Mouse (Mus musculus) NIH3T3 (cell line): ENCODE measurements at regions not wholly inside any gene's neighbourhood (a gene's known extent, or its start where the extent isn't known, plus 50 kb on each side); places are given as distances from the start of the nearest gene placed in this dataset.
A peak's percentile ranks its signal among the peaks of the same experiment; 100 is the strongest.

ENCODE experiments used
- DNase-seq: peaks from one replicate; pipeline ENCODE4 v3.0.0-alpha.2; 2012; ENCODE audit warnings: low read depth

DNA sequence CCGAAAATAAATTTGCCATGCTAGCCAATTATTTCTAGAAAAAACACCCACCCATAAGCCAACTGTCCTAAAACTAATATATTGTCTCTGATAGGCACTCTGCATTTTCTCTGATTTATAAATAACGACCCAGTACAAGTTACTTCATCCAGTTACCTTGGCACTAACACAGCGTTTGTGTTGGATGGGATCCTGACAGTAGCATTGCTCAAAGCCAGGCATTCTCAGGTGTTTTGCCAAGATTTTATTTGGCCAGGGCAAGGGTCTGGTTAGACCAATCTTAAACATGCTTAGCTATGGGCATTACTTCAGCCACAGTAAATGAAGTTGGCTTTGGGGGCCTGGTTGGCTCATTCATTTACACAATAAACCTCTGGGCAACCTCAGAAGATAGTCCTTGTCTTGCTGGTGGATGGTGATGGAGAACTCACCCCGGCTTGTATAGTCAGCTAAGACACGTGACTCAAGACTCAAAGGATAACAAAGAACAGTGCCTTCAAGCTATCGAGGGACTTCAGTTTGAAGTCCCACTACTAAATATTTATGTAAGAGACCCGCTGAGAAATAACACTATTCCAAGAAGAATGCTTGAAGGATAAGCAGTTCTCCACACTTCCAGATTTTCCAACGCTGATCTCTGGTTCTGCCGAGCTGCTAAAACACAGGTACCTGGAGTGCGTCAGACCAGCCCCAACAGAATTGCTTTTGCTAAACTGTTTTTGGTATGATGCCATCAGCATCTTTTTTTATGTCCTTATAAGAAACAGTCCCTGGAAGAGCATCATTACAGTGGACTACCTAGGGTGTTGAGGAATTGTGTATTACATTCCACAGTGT lies 125.0 kb upstream of the Pkdcc start:
- peak; percentile 22 for DNase-seq

DNA sequence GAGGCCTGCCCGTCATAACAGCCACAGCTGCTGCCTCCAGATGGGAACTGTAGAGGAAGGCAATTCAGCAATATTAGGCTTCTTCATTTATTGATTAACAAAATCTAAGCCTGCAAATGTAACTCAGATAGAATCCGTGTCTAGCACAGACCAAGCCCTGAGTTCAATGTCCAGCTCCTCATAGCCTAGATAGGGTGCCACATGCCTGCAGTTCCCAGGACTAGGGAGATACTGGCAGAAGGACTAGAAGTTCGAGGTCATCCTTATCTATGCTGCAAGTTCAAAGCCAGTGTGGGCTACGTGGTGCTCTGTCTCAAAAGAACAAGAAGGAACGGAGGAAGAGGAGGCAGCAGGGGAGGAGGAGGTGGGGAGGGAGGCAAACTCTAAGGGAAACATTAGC lies 121.2 kb upstream of the Pkdcc start:
- DNase-seq: no peak

DNA sequence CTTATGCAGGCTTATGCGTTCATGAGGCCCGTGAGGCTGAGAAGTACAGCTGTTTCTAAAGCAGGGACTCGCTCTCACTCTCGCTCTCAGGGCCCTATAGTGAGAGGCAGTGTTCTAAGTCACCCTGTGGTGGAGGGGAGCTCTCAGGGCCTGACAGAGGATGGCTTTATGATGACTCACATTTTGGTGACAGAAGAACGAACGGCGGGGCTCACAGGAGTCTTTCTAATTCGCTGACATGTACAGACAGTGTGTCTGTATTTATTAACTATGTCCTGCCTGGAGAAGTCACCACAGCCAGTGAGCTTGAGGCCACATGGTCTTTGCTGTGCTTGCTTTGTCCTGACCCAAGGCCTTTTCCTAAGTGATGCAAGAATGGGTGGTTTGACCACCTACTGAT lies 118.6 kb upstream of the Pkdcc start:
- no peak for DNase-seq

DNA sequence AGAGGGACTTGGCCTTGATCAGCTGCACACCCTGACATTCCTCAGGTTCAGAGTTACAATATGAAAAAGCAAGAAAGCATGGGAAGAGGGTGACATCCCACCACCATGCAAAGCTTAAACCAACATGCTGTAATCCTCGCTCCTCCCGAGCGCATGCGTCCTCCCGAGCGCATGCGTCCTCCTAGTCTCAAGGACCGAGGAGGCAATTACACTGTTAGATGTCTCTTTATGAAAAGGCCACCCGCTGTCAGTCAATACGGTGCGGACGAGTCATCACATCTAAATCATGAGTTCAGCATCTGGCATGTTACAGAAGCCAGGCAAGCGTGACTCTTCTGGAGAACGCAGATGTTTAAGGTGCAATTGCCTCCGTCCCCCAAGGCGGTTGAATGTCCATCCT lies 117.1 kb upstream of the Pkdcc start:
- DNase-seq: no peak

DNA sequence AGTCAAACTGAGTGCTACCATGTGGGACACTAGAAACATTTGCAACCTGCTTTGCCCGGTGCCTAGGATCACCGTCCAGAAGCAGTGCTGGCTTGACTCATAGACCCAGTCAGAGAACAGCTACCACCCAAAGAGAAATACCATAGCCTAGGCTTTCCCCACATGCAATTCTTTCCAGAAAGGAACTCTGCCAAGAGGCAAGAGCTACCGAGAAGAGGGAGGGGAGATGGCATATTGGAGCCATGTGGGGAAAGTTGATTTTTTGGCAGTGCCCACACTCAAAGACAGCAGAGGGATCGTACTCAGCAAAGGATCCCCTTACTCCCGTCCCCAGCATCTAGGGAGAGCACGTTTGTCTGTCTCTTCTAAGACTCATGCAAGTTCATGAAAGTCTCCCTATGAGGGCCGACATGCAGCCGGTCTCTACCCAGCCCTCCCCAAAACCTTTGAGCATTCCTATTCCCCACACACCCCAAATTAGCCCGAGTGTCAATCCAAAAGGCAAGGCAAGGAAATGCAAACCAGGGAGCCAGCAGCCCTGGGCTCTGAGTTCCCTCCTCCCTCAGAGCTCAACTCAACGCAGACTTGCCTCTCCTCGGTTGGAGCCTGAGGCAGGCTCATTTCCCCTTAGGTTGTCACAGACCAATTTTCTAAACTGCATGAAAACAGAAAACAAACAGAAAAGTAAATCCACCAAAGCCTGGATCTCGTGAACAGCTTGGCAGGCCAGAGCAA lies 116.2 kb upstream of the Pkdcc start:
- peak; percentile 41 for DNase-seq

DNA sequence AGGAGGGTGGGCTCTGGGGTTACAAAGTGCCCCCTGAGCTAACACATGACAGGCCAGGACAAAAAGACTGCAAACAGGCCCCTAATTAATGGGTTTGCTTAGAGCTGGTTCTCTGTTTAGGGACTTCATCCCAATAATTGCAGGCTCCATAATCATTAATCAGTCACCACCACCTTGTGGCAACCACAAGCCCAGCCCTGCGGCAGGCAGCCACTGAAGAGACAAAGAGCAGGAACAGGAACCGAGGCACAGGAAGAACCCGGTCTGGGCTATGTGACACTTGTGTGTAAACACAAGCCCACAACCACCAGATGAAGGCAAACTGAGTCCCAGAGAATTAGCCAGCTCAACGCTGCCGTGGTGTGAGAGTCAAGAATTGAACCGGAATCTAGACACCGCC lies 114.1 kb upstream of the Pkdcc start:
- DNase-seq: no peak

DNA sequence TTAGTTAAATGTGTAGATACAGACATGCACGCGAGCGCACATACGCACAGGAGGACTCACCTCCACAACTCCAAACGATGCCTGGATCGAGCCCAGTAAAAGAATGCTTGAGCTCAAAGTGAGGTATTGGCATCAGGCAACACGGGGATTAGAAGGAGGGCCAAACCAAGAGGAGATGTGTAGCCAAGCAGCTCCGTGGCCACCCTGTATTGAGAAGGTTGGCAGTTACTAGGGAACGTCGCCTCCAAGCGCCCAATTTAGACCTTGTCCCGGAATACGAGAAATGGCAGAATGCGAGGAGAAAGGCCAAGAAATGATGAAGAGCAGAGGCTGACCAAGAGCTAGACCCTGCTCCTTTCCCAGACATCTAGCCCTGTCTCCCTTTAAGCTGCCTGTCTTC lies 113.3 kb upstream of the Pkdcc start:
- DNase-seq: no peak

DNA sequence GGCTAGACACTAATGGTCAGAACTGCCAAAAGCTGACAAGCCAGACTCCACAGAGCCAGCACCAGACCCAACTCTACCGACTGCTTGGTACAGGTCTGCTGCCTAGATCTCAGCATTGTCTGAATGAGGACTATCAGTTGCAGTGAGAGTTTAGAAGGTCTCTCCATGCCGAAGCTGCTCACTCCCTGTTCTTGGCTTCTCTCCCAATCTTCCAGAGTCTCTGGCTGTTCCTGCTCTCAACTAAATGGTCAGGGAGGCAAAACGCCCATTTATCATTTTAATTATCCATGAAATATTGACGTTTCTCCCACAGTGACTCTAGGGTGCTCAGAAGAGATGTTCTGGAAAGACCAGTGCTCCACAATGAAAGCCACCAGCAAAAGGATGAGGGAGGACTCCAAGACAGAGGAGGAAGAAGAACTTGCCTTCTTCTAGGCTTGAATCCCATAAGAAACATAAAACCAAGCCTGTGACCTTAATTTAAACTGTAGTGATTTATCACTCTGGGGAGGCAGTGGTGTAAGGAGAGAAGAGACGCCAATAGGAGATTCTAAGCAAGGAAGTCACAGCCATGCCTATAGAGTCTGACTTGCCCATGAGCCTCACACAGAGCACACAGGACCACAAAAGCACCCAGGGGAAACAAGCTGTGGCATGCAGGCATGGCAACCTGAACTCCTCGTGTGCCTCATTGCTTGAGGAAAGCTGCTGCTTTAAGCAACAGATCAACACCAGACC lies 112.2 kb upstream of the Pkdcc start:
- peak; percentile 24 for DNase-seq

DNA sequence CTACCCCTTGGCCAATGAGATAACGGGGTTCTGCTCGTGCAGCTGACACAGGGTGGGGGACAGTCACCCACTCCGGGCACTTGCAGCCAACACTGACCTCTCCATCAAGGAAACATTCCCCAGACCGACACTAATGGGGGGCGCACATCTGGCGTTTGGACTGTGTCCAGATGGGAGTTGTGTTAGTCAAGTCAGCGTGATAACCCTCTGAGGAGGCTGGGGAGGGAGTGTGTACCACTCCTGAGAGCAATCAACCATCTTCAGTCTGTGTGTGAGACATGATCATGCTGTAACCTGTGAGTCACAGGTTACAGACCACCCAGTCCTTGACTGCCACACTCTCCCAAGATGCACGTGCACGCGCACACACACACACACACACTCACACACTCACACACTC lies 106.9 kb upstream of the Pkdcc start:
- peak; percentile 23 for DNase-seq

DNA sequence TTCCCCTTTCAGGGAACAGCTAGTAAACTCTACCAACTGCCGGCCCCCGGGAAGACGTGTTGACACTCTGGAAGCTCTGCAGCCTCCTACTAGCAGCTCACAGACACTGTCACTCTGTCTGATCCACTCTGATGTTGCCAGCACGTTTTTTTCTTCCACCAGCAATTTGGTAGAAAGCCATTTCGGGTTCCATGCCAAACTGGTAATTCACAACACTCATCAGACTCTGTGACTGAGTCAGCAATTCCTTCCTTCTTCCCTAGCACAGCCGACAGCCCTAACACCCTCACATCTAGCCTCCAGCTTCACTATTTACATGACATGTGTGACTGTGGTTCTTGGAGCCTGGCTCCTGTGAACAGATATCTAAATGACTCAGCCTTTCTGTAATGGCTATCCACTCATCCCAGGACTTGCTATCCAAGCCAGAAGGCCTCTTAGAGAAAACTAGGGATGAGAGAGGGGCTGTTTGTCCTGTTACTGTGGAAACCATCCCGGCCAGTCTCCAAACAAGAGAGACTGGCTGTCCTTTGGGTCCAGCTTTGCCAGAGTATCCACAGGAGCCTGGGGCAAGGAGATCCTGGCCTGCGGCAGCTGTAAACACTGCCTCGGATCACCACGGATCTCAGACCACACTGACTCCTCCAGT lies 105.2 kb upstream of the Pkdcc start:
- DNase-seq: peak; percentile 83

DNA sequence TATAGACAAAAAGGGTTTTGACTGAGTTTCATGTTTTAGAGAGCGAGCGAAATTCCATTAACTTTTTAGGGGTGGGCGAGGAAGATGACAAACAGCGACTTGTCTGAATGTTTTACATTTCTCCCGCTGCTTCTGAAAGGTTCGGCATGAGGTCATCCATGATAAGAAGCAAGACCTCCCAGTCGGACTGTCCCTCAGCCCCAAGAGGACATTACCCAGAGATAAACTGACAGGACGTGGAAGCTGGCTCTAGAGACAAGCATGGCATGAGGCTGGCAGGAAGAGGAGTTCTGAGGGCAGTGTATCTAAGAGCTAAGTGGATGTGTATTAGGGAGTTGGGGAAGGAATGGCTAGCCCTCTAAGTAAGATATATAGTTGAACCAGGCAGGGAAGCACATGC lies 104.5 kb upstream of the Pkdcc start:
- no peak for DNase-seq

DNA sequence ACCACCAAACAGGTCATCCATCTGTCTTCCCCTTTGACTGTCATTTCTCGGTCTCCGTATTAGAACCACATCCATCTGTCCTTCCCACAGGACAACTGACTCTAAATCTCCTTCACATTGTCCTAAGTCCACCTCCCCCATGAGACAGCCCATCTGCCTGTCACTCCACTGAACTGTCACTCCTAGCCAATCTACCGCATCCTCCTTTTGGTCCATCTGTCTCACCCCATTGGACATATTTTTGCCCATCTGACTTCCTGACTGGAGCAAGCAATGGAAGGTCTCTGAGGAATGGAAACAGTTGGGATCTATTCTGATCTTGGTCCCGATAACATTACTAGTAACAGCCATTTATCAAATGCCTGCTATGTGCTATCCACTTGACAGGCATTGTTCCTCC lies 99.9 kb upstream of the Pkdcc start:
- no peak for DNase-seq

DNA sequence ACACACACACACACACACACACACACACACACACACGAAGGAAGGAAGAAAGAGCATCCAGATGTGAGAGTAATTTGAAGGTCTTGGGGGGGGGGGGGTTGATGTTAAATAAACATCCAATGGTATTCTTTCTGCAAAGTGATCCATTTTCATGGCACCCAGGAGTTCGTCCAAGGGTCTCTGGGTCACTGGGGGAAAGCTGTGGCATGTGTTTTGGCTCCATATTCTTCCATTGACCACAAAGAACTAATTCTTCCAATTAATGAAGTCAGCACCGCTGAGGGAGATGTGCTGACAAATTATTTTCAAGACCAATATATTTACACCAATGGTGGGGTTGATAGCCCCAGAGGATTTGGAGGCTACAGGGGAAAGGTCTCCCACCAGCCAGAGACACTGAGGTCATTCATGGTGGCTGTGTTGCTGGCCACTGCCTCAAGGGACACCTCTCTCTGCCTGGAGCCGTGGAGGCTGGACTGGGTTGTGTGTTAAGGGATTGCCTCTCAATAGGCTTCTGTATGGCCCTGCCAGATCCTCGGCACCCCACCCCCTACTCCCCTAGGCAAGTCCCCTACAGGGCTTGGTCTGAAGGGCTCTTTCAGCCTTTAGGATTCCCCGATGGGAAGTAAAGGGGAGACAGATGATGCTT lies 99.1 kb upstream of the Pkdcc start:
- no peak for DNase-seq

DNA sequence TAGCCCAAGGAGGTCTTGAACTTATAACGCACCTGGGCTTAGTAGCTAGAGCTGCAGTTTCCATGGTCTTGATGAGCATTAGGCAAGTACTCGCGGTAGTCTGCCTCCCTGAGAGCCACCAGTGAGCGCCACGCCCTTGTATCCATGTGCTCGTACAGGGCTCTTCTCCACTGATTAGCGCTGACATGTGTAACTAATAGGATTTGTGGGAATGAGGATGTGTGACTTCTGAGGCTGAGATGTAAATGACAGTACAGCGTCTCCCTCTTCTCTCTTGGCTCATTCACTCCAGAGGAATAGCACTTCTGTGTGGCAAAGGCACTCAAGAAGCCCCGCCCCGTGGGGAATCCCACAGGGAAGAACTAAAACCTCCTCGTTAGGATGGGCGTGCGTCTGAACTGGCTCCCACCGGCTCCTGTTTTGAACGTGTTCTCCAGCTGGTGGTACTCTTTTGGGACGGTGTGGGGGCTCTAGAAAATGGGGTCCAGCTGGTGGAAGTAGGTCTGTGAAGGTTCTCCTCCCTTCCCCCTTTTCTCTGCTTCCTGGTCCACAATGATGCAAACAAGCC lies 94.3 kb upstream of the Pkdcc start:
- DNase-seq: no peak

DNA sequence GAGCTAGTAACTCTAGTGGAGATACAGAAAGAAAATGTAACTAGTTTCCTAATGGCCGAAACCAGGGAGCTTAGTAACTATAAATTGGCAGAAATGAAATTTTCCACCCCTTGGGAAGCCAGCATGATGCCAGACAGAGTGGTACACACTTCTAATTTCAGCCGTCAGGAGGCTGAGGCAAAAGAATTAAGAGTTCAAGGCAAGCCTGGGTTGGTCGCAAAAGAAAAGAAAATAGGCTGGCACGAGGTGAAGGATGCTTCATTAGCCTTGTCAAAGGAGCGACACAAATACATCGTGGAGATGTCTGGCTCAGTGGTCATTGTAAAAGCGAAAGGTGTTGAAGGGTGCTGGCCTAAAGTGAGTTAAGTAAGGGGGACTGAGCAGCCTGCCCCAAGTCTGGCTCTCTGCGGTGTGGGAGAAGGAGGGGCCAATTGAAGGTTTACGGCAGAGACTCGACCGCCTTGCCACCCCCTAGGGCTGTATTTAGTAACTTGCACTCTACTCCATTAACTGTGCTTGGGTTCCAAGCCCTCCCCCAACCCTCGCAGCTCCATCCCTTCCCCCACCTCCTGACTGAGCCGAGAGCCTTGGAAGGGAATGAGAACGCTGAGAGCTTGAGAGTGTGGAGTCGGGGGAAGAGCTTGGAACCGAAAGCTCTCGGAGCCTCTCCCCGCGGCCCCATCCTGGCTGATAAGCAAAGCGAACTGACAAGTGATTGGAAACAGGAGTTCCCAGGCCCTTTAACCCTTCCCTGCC lies 92.4 kb upstream of the Pkdcc start:
- no peak for DNase-seq

DNA sequence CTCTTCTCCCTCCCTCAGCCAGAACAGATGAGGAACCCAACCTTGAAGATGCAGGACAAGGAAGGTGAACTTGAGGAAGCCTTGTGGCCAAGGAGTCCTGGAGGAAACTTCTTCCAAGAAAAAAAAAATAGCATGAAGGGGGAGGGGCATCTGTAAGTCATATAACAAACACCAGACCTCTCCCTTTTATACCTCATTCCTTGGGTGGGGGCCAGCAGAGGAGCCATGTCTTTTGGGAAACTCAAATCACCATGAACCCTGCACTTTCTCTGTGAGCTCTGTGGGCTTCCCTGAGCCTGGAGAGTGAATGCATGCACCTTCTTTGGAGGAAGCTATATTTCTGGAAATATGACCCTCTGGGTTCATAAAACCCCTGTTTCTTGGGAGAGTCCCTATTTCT lies 90.0 kb upstream of the Pkdcc start:
- peak; percentile 23 for DNase-seq

DNA sequence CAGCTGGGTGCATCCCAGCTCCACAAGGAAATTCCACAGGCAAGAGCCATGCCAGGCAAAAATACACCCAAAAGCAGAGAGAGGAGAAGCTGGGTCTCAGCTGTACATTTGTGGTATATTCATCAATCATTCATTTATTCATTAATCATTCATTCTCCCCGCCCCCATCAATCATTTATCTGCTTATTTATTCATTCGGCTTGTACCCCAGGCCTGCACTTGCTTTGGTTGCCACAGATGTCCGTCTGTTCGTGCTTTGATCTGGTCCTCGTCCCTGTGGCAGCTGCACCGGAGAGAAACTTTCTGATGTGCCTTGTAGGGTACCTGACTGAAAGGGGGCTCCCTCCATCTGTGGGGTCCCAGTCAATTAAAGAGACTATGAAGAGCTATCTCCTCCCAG lies 87.2 kb upstream of the Pkdcc start:
- DNase-seq: no peak

DNA sequence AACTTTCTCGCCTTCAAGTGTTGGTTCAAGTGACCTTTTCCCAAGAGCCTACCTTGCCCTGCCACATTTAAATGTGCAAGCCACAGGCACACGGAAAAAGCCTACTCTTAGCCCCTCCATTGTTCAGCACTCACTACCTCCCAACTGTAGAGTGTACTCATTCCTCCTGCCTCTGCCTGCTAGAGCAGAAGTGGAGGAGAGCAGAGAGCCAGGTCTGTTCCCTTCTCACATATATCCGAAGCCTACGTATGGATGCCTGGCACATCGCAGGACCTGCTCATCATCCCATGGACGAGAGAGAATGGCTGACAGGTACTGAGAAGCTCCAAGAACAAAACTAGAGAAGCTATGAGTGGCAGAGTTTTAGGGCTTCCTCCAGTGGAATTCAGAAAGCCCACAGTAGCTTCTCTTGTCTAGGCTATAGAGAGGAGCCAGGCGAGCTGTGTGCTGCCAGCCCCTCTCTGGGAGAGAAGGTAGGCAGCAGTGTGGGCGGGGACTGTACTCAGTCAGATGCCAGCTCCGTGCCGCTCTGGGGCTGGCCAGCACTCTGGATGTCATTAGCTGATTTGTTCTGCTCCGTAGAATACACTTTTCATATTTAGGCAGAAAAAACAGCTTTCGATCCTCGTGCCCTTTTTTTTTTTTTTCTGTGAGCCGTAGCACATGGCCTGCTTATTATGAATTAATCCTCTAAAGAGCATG lies 86.1 kb upstream of the Pkdcc start:
- DNase-seq: no peak

DNA sequence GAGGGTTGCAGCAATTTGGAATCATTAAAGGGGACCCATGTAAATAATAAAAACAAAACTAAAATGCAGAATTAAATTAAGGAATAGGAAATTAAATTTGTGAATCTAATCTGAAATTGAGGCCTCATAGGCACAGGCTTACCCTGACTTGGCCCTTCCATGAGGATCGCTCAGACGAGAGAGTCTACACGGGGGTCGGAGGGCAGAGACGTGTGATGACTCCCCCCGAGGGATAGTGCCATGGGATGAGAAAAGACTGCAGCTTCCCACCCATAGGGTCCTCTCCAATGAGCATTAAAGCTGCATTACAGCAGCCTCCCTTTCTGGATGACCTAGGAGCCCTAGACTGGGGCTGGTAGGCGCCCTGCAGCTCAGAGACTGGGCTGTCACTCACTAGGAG lies 85.4 kb upstream of the Pkdcc start:
- no peak for DNase-seq

DNA sequence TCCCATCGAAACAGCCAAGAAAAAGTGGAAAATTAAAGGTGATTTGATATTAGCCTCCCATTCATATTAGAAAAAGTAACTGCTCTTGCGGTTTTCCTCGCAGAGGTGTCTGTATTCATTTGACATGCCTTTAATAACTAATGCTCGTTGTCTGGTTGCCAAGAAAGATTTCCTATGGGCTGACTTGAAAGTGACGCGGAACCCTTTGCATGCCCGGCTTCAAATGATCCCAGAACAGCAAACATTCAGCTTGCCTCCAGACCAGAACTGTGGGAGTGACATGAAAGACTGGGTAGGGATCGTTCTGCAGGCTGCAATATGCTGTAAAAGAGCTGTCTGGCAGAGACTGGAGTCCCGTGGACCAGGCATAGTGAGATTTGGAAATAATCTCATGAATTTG lies 81.9 kb upstream of the Pkdcc start:
- no peak for DNase-seq
